Mouse (Mus musculus) stomach, postnatal 0 days (tissue): ENCODE data around the gene Slc18b1.

ENCODE experiments used
- CTCF ChIP-seq: IDR thresholded peaks from 2 replicates; pipeline ENCODE4 v1.5.1; 2016; ENCODE audit warnings: antibody characterized with exemption, low read depth, mild to moderate bottlenecking, moderate library complexity
- EP300 ChIP-seq: optimal IDR thresholded peaks from 2 replicates; pipeline ENCODE3; 2016; ENCODE audit warnings: antibody characterized with exemption

- no peak for TF ChIP-seq EP300
- no peak for TF ChIP-seq CTCF
These were observed 43.7 kb downstream of the Slc18b1 start for GRCm38 (mm10) chr10:23840496-23840895.
